Mouse (Mus musculus) forebrain, embryonic 14.5 days (tissue): ENCODE results near the gene Pdgfc. TPM values are rescaled to one million over a fixed set of nuclear protein-coding genes. Genes with fewer than 3 reads are reported as not detected.
A peak's percentile ranks its signal among the peaks of the same experiment; 100 is the strongest.

Source experiments
- ATAC-seq: fragments of 200-750 bp; cut with Nextera tagmentation; 2 replicates; pipeline ENCODE4 v1.8.0; 2017; ENCODE audit warnings: mild to moderate bottlenecking, moderate library complexity
- DNase-seq: peaks from one replicate; pipeline ENCODE4 v3.0.0-alpha.2; 2015; ENCODE audit warnings: low spot score
- H3K27ac ChIP-seq: fragments of 300-500 bp; sonication (generic); 2 replicates; pipeline ENCODE4 v1.5.1; 2014; ENCODE audit warnings: low read depth, mild to moderate bottlenecking, control low read depth, low read length, moderate library complexity
- H3K27me3 ChIP-seq: fragments of 300-500 bp; sonication (generic); replicated peaks from 2 replicates; pipeline ENCODE4 v1.6.1; 2014; ENCODE audit warnings: low read length, control low read depth, mixed read lengths; ENCODE audit not compliant: control insufficient read depth, insufficient read depth
- H3K36me3 ChIP-seq: fragments of 300-500 bp; sonication (generic); 2 replicates; pipeline ENCODE4 v1.6.1; 2014; ENCODE audit warnings: low read length, control low read depth; ENCODE audit not compliant: control insufficient read depth, insufficient read depth
- H3K4me1 ChIP-seq: fragments of 300-500 bp; sonication (generic); 2 replicates; pipeline ENCODE4 v1.6.1; 2014; ENCODE audit warnings: antibody characterized with exemption, low read length, control low read depth; ENCODE audit not compliant: control insufficient read depth, insufficient read depth
- H3K4me2 ChIP-seq: fragments of 300-500 bp; sonication (generic); 2 replicates; pipeline ENCODE4 v1.6.1; 2014; ENCODE audit warnings: mild to moderate bottlenecking, control low read depth, low read length
- H3K4me3 ChIP-seq: fragments of 300-500 bp; sonication (generic); 2 replicates; pipeline ENCODE4 v1.5.1; 2014; ENCODE audit warnings: low read depth, low read length, control low read depth
- H3K9ac ChIP-seq: fragments of 300-500 bp; sonication (generic); 2 replicates; pipeline ENCODE4 v1.6.1; 2014; ENCODE audit warnings: mild to moderate bottlenecking, low read length, control low read depth, moderate library complexity
- H3K9me3 ChIP-seq: fragments of 300-500 bp; sonication (generic); replicated peaks from 2 replicates; pipeline ENCODE4 v1.6.1; 2016; ENCODE audit warnings: low read length, control low read depth, mixed read lengths; ENCODE audit not compliant: control insufficient read depth
- WGBS: fragments of 180-500 bp; shearing (Covaris S2); extraction: QIAGEN DNeasy Blood & Tissue Kit; methylation state at CpG from one replicate; pipeline ENCODE4 v1.1.7; 2014; 5-methylcytosine and 5-hydroxymethylcytosine counted together
- polyA plus RNA-seq: library from polyadenylated mRNA; unstranded; fragments of >200 nt; fragmentation: Nextera tagmentation; extraction: Ambion mirVana; gene quantifications from 2 replicates; pipeline ENCODE4 v1.2.1, GENCODE M21; 2014

Pdgfc gene
- polyA plus RNA-seq, 1 experiment from 2014 or later, result 7.4 TPM

DNA sequence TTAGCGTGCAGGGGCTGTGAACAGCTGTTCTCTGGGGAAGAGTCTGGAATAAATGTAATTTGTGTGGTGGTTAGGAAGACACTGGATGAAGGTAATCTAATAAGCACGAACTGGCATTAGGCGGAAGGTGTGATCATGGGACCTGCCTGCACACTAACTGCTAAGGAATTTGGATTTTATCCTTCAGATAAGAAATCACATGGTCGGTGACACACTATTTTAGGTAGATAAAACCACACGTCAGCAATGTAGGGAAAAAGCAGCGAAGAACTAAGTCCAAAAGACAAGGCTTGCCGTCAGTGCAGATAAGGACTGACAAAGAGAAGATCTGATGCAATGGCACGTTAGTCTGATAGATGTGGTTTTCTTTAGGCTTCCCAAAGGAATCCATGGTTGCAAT is 164.4 kb downstream of the Pdgfc start:
- Histone ChIP-seq H3K9ac (no peak overlapping the region), H3K4me3 (no peak overlapping the region), H3K27ac (no peak overlapping the region), H3K9me3 (no peaks in the 10 kb centered on the region), H3K4me1 (no peaks in the 10 kb centered on the region), H3K27me3 (no peaks in the 10 kb centered on the region), H3K36me3 (no peaks in the 10 kb centered on the region), H3K4me2 (no peak overlapping the region)
- ATAC-seq, result no peak
- DNase-seq, result no peak
- WGBS, result 92% methylated on average over 8 of the region's 8 CpGs

DNA sequence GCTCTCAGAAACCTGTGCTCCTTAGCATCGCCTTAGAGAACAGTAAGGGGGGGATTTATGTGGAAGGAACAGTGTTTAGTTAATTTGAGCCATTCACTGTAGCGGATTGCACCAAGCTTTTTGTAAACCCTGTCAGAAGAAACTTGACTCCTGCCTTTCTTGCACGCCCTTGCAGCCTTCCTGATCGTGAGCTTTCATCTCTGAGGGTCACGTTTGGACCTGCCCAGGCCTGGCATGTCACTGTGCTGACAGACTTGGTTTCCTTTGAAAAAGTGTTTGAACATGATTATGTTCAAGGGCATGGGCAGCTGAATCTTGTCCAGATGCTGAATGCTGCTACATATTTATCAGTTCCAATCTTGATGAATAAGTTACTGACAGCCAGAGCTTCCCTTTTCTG is 169.0 kb downstream of the Pdgfc start:
- Histone ChIP-seq H3K27ac (no peak overlapping the region), H3K4me1 (no peaks in the 10 kb centered on the region), H3K9me3 (no peaks in the 10 kb centered on the region), H3K4me3 (no peak overlapping the region), H3K36me3 (no peaks in the 10 kb centered on the region), H3K4me2 (no peak overlapping the region), H3K27me3 (no peaks in the 10 kb centered on the region), H3K9ac (no peak overlapping the region)
- ATAC-seq (no peak), DNase-seq (no peak)
- 54% methylated on average over 5 of the region's 5 CpGs for WGBS

DNA sequence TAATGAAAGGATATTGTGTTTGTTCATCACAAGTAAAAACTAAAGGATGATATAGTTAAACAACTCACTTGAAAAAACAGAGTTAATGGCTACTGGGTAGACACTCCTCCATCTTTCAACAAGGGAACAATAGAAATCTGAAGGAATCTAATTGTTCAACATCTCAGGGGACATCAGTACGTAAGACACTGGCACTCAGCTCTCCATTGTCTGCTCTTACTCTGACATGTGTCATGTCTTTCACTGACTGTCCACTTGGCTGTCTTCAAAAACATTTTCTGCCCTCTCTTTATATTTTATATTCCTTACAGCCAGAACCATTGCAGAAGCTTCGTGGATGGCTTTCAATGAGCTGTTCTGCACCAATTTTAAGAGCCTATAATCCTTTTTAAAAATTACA is 172.0 kb downstream of the Pdgfc start:
- Histone ChIP-seq H3K4me1 (no peaks in the 10 kb centered on the region; the same call in 1 of the 2 replicates), H3K9ac (no peak overlapping the region), H3K4me3 (no peak overlapping the region), H3K4me2 (no peak overlapping the region), H3K27me3 (no peaks in the 10 kb centered on the region), H3K36me3 (no peaks in the 10 kb centered on the region), H3K9me3 (no peaks in the 10 kb centered on the region), H3K27ac (no peak overlapping the region)
- 51% methylated on average over 2 of the region's 2 CpGs for WGBS
- ATAC-seq (no peak), DNase-seq (no peak)

DNA sequence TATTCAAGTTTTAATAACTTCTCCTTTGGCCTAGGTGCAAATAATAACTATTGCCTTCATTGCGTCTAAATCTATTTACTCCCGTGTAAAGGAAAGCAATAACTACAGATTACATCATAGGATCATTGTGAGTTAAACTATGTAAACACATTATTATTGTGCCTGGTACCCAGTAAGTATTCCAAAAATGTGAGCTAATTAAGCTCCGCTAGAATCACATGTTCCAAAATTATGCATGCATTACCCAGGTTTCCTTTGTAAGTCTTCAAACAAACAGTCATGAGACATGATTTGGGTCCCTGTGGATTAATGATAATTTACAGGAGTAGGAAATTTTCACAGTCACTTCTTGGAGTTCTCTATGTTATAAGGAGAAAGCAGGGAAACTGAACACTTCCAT is 174.9 kb downstream of the Pdgfc start:
- Histone ChIP-seq H3K36me3 (no peaks in the 10 kb centered on the region), H3K27ac (no peak overlapping the region), H3K4me2 (no peak overlapping the region), H3K4me3 (no peak overlapping the region), H3K9ac (no peak overlapping the region), H3K27me3 (no peaks in the 10 kb centered on the region), H3K9me3 (no peaks in the 10 kb centered on the region), H3K4me1 (no peaks in the 10 kb centered on the region; the same call in 1 of the 2 replicates)
- DNase-seq (peak; percentile 51), ATAC-seq (peak; percentile 62; the same call in 1 of the 2 replicates)
- whole genome bisulfite sequencing, result 30% methylated on average over 3 of the region's 3 CpGs

DNA sequence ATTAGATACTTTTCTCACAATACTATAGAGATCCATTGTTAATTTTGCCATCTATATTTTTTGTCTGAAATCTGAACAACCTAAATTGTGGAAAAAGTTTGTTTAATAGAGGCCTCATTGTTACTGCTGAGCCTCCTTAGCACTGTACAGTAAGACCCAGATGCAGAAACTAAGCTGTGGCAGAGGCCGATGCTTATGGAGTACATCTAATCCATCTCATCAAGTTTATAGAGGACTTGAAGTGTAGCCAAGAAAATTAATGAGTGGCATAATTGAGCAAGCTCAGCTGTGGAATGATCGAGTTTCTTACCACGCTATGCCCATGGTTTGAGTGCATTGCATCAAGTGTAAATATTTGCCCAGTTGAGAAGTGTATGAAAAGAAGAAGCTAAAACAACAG is 175.4 kb downstream of the Pdgfc start:
- no peak overlapping the region for H3K27ac ChIP-seq
- no peak overlapping the region for H3K4me3 ChIP-seq
- ATAC-seq, result peak; percentile 68; the same call in 1 of the 2 replicates
- no peaks in the 10 kb centered on the region; the same call in 1 of the 2 replicates for H3K4me1 ChIP-seq
- H3K9ac ChIP-seq, result no peak overlapping the region
- WGBS, result 15% methylated on average over 3 of the region's 3 CpGs
- H3K9me3 ChIP-seq, result no peaks in the 10 kb centered on the region
- no peaks in the 10 kb centered on the region for H3K27me3 ChIP-seq
- peak; percentile 51 for DNase-seq
- no peaks in the 10 kb centered on the region for H3K36me3 ChIP-seq
- H3K4me2 ChIP-seq, result no peak overlapping the region

DNA sequence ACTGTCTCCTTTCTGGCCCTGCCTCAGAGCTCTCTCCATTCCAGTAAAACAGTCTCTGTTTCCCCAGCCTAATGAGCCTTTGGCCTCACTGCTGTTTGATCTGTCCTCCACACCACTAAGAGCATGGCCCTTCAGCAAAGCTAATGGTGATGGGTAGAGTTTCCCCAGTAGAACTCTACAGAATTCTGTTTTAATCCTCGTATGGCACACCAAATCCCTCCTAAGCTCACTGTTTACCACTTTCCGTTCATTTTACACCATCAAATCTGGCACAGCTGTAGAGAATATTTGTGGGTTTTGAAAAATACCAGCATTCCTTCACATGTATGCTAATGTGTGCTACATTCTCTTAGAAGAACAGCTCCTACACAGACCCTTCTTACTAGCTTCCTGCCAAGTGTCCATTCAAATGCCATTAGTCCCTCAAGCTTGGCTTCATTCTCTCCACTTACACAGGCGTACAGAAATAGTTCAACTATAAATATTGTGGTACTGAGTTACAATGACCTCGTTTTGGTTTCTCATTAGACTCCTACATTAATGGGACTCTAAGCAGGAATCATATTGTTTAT is 179.4 kb downstream of the Pdgfc start:
- H3K9me3 ChIP-seq, result no peaks in the 10 kb centered on the region
- DNase-seq (peak; percentile 19), ATAC-seq (no peak)
- no peaks in the 10 kb centered on the region for H3K27me3 ChIP-seq
- H3K36me3 ChIP-seq, result no peaks in the 10 kb centered on the region
- no peaks in the 10 kb centered on the region; the same call in 1 of the 2 replicates for H3K4me1 ChIP-seq
- H3K4me2 ChIP-seq, result no peak overlapping the region
- no peak overlapping the region for H3K27ac ChIP-seq
- WGBS, result 40% methylated on average over 4 of the region's 4 CpGs
- no peak overlapping the region for H3K4me3 ChIP-seq
- no peak overlapping the region for H3K9ac ChIP-seq

DNA sequence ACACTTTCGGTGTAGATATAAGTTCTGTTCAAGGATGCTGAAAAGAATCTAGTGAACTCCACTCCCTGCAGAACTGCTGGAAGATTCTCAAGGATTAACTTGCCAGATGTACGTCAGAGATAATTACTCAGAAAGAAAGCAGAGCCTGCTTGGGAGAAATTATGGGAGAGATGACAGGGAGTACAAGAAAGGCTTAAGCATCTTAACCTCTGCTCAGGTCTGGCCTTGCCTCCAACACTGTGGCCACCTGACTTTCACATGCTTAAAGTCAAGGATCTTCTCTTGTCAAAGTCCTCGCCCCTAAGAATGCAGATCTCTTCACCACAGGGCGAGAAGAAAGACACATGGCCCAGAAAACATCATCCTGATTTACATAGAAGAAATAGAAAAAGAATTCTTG is 185.5 kb downstream of the Pdgfc start:
- no peaks in the 10 kb centered on the region for H3K36me3 ChIP-seq
- DNase-seq (no peak), ATAC-seq (no peak)
- H3K9me3 ChIP-seq, result no peaks in the 10 kb centered on the region
- WGBS, result 81% methylated on average over 4 of the region's 4 CpGs
- no peak overlapping the region for H3K4me3 ChIP-seq
- no peaks in the 10 kb centered on the region for H3K27me3 ChIP-seq
- H3K4me2 ChIP-seq, result no peak overlapping the region
- no peak overlapping the region for H3K27ac ChIP-seq
- H3K9ac ChIP-seq, result no peak overlapping the region
- H3K4me1 ChIP-seq, result no peaks in the 10 kb centered on the region

DNA sequence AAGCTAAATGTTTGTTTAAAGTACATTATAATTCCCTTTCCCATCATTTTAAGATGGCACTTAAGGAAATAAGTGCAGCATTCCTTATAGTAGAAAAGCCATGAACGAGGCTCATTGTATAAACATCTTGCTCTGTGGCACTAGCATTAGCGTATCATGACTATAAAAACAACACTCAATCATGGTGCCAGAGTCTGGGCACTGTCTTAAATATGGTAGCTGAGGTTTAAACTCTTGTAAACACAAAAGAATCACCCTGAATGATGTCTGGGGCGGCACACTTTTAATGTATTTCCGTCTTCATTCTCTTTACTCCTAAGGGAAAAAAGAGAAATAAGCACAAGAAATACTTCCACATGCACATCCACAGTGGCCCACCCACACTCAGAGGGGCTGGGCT is 192.1 kb downstream of the Pdgfc start:
- Histone ChIP-seq H3K36me3 (no peaks in the 10 kb centered on the region), H3K9ac (no peak overlapping the region), H3K4me1 (no peaks in the 10 kb centered on the region), H3K27ac (no peak overlapping the region), H3K27me3 (no peaks in the 10 kb centered on the region), H3K4me3 (no peak overlapping the region), H3K9me3 (no peaks in the 10 kb centered on the region), H3K4me2 (no peak overlapping the region)
- no peak for ATAC-seq
- WGBS, result 73% methylated on average over 4 of the region's 4 CpGs
- no peak for DNase-seq

DNA sequence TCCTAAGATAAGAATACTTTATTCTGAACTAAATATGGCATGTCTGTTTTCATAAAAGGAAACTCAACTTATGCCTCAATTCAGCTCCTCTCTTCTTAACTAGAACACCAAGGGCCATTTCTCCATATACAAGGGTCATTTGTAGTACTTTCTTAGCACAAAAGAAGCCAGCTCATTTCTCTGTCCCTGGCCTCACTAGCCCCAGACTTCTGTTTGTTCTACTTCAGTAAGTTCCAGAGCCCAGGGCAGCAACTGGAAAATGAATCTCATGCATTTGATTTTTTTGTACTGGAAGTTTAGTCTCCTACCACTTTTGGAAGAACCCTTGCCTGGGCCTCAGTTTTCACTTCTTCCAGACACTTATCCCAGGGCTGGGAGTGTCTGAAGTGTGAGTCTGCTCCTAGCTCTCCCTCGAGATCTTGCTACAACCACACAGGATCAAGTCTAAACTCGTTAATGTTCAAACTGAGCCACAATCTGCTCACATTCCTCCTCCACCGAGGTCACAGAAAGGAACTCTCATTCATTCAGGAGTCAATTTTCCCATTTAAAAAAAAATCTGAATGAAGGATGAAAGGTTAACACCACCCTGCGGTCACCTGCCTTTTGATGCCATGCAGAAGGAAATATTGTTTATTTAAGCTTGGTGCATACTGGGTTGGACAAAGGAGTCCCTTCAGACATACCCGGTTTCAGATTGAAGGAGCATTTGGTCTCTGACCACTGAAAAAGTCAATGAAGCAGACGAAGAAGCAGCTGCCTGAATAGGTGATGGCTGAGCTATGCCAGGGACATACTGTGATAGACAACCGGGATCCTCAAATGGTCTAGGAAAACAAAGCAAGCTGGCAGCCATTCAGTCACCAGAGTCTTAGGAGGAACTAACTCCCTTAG is 206.7 kb downstream of the Pdgfc start:
- ATAC-seq, result no peak
- H3K4me1 ChIP-seq, result no peaks in the 10 kb centered on the region
- no peaks in the 10 kb centered on the region for H3K27me3 ChIP-seq
- 33% methylated on average over 7 of the region's 7 CpGs for WGBS
- H3K9ac ChIP-seq, result no peak overlapping the region
- no peak overlapping the region for H3K27ac ChIP-seq
- no peak for DNase-seq
- no peaks in the 10 kb centered on the region for H3K9me3 ChIP-seq
- no peak overlapping the region for H3K4me3 ChIP-seq
- no peak overlapping the region for H3K4me2 ChIP-seq
- H3K36me3 ChIP-seq, result no peaks in the 10 kb centered on the region
